Mouse (Mus musculus): ENCODE results near the gene Nol4l. TPM values are rescaled to one million over a fixed set of nuclear protein-coding genes. Genes with fewer than 3 reads are reported as not detected.

Nol4l gene
- polyA plus RNA-seq, 1 experiment from 2014 or later: 25.6 TPM

Other genes with a start within 250 kb of the Nol4l start
- gene Kif3b, start 238.6 kb downstream of the Nol4l start, polyA plus RNA-seq (2015; fragmentation: Nextera tagmentation; extraction: Ambion mirVana): 7.1 and 7.7 TPM in 2 replicates
- 12.4 and 13.5 TPM in 2 replicates for gene Asxl1, start 184.1 kb downstream of the Nol4l start, polyA plus RNA-seq (2015; fragmentation: Nextera tagmentation; extraction: Ambion mirVana)
- not detected in 2 replicates for gene 4930404H24Rik, start 37.2 kb downstream of the Nol4l start, polyA plus RNA-seq (2015; fragmentation: Nextera tagmentation; extraction: Ambion mirVana)
- 81.2 and 82.1 TPM in 2 replicates for gene Commd7, start 102.8 kb upstream of the Nol4l start, polyA plus RNA-seq (2015; fragmentation: Nextera tagmentation; extraction: Ambion mirVana)
- 8.1 and 8.6 TPM in 2 replicates for gene Dnmt3b, start 119.5 kb upstream of the Nol4l start, polyA plus RNA-seq (2015; fragmentation: Nextera tagmentation; extraction: Ambion mirVana)
- gene Dnmt3c, start 166.7 kb upstream of the Nol4l start, polyA plus RNA-seq (2015; fragmentation: Nextera tagmentation; extraction: Ambion mirVana): 0.09 TPM in 1 of 2 replicates, not detected in the other
- gene Mapre1, start 211.3 kb upstream of the Nol4l start, polyA plus RNA-seq (2015; fragmentation: Nextera tagmentation; extraction: Ambion mirVana): 216 and 268 TPM in 2 replicates
- gene Efcab8, start 250.0 kb upstream of the Nol4l start, polyA plus RNA-seq (2015; fragmentation: Nextera tagmentation; extraction: Ambion mirVana): 0.03 TPM in 1 of 2 replicates, not detected in the other

Data from intestine, embryonic 15.5 days (tissue).